In the genomic region with DNA sequence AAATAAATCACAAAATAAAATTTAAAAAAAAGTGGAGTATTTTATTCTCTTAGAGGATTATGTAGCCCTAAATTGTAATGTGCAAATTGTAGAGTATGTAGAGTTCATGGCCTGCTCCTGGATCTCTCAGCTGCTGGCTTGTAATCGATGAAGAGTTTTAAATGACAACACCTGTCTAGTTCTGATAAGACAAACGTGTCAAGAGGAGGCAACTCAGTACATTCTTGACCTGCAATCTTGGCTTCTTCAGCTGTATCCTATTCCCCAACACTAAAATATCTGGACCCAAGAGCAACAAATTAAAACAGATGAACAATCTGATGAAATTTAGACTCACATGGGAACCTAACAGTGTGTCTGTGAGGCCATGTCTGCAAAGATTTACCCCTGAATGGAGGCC, we compare ENCODE assay signal across 26 mouse cellular contexts. TPM values are rescaled to one million over a fixed set of nuclear protein-coding genes. Genes with fewer than 3 reads are reported as not detected.
"Had no signal": no experiment of that assay in that cellular context is flagged by ENCODE, and none has a peak within 500 bp of the region (broad histone marks: within the 10 kb centered on the region; RNA-seq: fewer than 3 reads in every experiment).

No protein-coding gene starts in this region.

- ATAC-seq: inflammation-experienced regulatory T-cells, adult 6 months; intestine, embryonic 16.5 days; midbrain, embryonic 13.5 days; midbrain, embryonic 16.5 days had no signal

- H3K4me1 ChIP-seq: limb, embryonic 15.5 days; stomach, embryonic 15.5 days had no signal

- H3K9me3 ChIP-seq: limb, embryonic 12.5 days; limb, embryonic 15.5 days; midbrain, embryonic 10.5 days; midbrain, embryonic 13.5 days; neural tube, embryonic 13.5 days; stomach, embryonic 15.5 days had no signal

- H3K36me3 ChIP-seq: limb, embryonic 12.5 days; limb, embryonic 15.5 days; midbrain, embryonic 10.5 days; midbrain, embryonic 13.5 days; neural tube, embryonic 13.5 days; stomach, embryonic 15.5 days had no signal

- DNase-seq: kidney, adult 18-20 months; kidney, adult 9 months; kidney, postnatal 14 days; kidney, postnatal 4 days; lung, adult 2 months; lung, postnatal 14 days; retina, postnatal 1 day; right cerebral cortex, postnatal 25 days; spleen, adult 18-20 months; thymus, postnatal 4 days had no signal

- H3K4me2 ChIP-seq: limb, embryonic 12.5 days; limb, embryonic 15.5 days; midbrain, embryonic 13.5 days; neural tube, embryonic 13.5 days; stomach, embryonic 15.5 days had no signal

- H3K27me3 ChIP-seq: limb, embryonic 12.5 days; limb, embryonic 15.5 days; midbrain, embryonic 13.5 days; neural tube, embryonic 13.5 days; stomach, embryonic 15.5 days had no signal

- H3K9ac ChIP-seq: limb, embryonic 12.5 days; limb, embryonic 15.5 days; midbrain, embryonic 13.5 days; neural tube, embryonic 13.5 days; stomach, embryonic 15.5 days had no signal

- H3K4me3 ChIP-seq: limb, embryonic 12.5 days; limb, embryonic 15.5 days; midbrain, embryonic 10.5 days; midbrain, embryonic 13.5 days; myocyte; neural tube, embryonic 13.5 days; stomach, embryonic 15.5 days had no signal

- H3K27ac ChIP-seq: limb, embryonic 12.5 days; limb, embryonic 15.5 days; midbrain, embryonic 10.5 days; midbrain, embryonic 13.5 days; neural tube, embryonic 13.5 days; stomach, embryonic 15.5 days had no signal

RNA-seq across cellular contexts. Expression of a gene that starts 6.2 kb away (rescaled TPM):
- total RNA-seq: layer of hippocampus, adult 18-20 months; layer of hippocampus, postnatal 14 days; left cerebral cortex, postnatal 25 days; monocyte, adult 5-6 weeks had no signal
- polyA plus RNA-seq: inflammation-experienced regulatory T-cells, adult 6 months; kidney, embryonic 16.5 days; limb, embryonic 12.5 days; limb, embryonic 15.5 days; lung, adult 2 months; midbrain, embryonic 10.5 days; midbrain, embryonic 13.5 days; midbrain, embryonic 16.5 days; neural tube, embryonic 13.5 days; thymus, postnatal 0 days had no signal
